Mouse (Mus musculus): ENCODE measurements around the gene Ifi203. TPM values are rescaled to one million over a fixed set of nuclear protein-coding genes. Genes with fewer than 3 reads are reported as not detected.
A peak's percentile ranks its signal among the peaks of the same experiment; 100 is the strongest.
"Not testable (repeated sequence)": the region's sequence is repeated elsewhere in the genome, so short reads cannot be mapped to it uniquely, and the experiment has no call there.

The Ifi203 gene
- 13.0 and 14.2 TPM in 2 replicates for polyA plus RNA-seq (2012; ENCODE audit: insufficient read depth, insufficient read length, missing spikeins)

- not testable (repeated sequence) for H3K4me1 ChIP-seq (ENCODE audit: control insufficient read depth, insufficient read depth, insufficient read length, low read length)
- Histone ChIP-seq H3K4me3 (ENCODE audit: insufficient read depth, low read depth, low read length) (peak within 1 kb of the TSS; percentile 61), H3K27ac (replicated peaks; ENCODE audit: low read depth, low read length) (peak within 1 kb of the TSS; percentile 71)
Measured at GRCm38 (mm10) chr1:173941924-173942779, at the start of gene Ifi203, which contains the start of gene Mndal. Gene Ifi203 (minus strand): TSS chr1:173942672. Gene Mndal (minus strand): TSS chr1:173942491.

GRCm38 (mm10) chr1:173982694-173983305, 40.3 kb upstream of the Ifi203 start, which contains the start of gene Ifi202b:
Gene Ifi202b (minus strand): TSS chr1:173982744.
- H3K4me1 ChIP-seq (ENCODE audit: control insufficient read depth, insufficient read depth, insufficient read length, low read length); H3K27ac ChIP-seq (replicated peaks; ENCODE audit: low read depth, low read length); H3K4me3 ChIP-seq (ENCODE audit: insufficient read depth, low read depth, low read length): not testable (repeated sequence)

- H3K4me1 ChIP-seq (ENCODE audit: control insufficient read depth, insufficient read depth, insufficient read length, low read length); H3K27ac ChIP-seq (replicated peaks; ENCODE audit: low read depth, low read length); H3K4me3 ChIP-seq (ENCODE audit: insufficient read depth, low read depth, low read length): not testable (repeated sequence)
Measured at GRCm38 (mm10) chr1:173981038-173981437, 38.6 kb upstream of the Ifi203 start.

GRCm38 (mm10) chr1:173977622-173978021, 35.1 kb upstream of the Ifi203 start:
- Histone ChIP-seq H3K27ac (replicated peaks; ENCODE audit: low read depth, low read length) (no peak overlapping the region), H3K4me3 (ENCODE audit: insufficient read depth, low read depth, low read length) (no peak overlapping the region), H3K4me1 (ENCODE audit: control insufficient read depth, insufficient read depth, insufficient read length, low read length) (no peaks in the 10 kb centered on the region)

- Histone ChIP-seq H3K4me1 (ENCODE audit: control insufficient read depth, insufficient read depth, insufficient read length, low read length) (no peaks in the 10 kb centered on the region), H3K4me3 (ENCODE audit: insufficient read depth, low read depth, low read length) (no peak overlapping the region), H3K27ac (replicated peaks; ENCODE audit: low read depth, low read length) (no peak overlapping the region)
Measured at GRCm38 (mm10) chr1:173973111-173973510, 30.6 kb upstream of the Ifi203 start.

GRCm38 (mm10) chr1:173961491-173961890, 19.0 kb upstream of the Ifi203 start:
- not testable (repeated sequence) for H3K4me1 ChIP-seq (ENCODE audit: control insufficient read depth, insufficient read depth, insufficient read length, low read length); H3K4me3 ChIP-seq (ENCODE audit: insufficient read depth, low read depth, low read length); H3K27ac ChIP-seq (replicated peaks; ENCODE audit: low read depth, low read length)

GRCm38 (mm10) chr1:173959998-173960397, 17.5 kb upstream of the Ifi203 start:
- not testable (repeated sequence) for H3K4me3 ChIP-seq (ENCODE audit: insufficient read depth, low read depth, low read length); H3K4me1 ChIP-seq (ENCODE audit: control insufficient read depth, insufficient read depth, insufficient read length, low read length); H3K27ac ChIP-seq (replicated peaks; ENCODE audit: low read depth, low read length)

- not testable (repeated sequence) for H3K4me3 ChIP-seq (ENCODE audit: insufficient read depth, low read depth, low read length); H3K27ac ChIP-seq (replicated peaks; ENCODE audit: low read depth, low read length); H3K4me1 ChIP-seq (ENCODE audit: control insufficient read depth, insufficient read depth, insufficient read length, low read length)
Measured at GRCm38 (mm10) chr1:173955839-173956527, 13.5 kb upstream of the Ifi203 start.

GRCm38 (mm10) chr1:173955071-173955796, 12.8 kb upstream of the Ifi203 start:
- H3K27ac ChIP-seq (replicated peaks; ENCODE audit: low read depth, low read length) = no peak overlapping the region
- H3K4me3 ChIP-seq (ENCODE audit: insufficient read depth, low read depth, low read length) = no peak overlapping the region
- H3K4me1 ChIP-seq (ENCODE audit: control insufficient read depth, insufficient read depth, insufficient read length, low read length) = no peaks in the 10 kb centered on the region

GRCm38 (mm10) chr1:173953563-173953962, 11.1 kb upstream of the Ifi203 start:
- Histone ChIP-seq H3K27ac (replicated peaks; ENCODE audit: low read depth, low read length) (no peak overlapping the region), H3K4me3 (ENCODE audit: insufficient read depth, low read depth, low read length) (no peak overlapping the region), H3K4me1 (ENCODE audit: control insufficient read depth, insufficient read depth, insufficient read length, low read length) (no peaks in the 10 kb centered on the region)

GRCm38 (mm10) chr1:173949044-173949443, 6.6 kb upstream of the Ifi203 start:
- not testable (repeated sequence) for H3K4me1 ChIP-seq (ENCODE audit: control insufficient read depth, insufficient read depth, insufficient read length, low read length); H3K4me3 ChIP-seq (ENCODE audit: insufficient read depth, low read depth, low read length)

GRCm38 (mm10) chr1:173942780-173943066, 251 bp upstream of the Ifi203 start:
- Histone ChIP-seq H3K4me3 (ENCODE audit: insufficient read depth, low read depth, low read length) (peak overlapping the region; percentile 23; the same call in 1 of the 2 replicates), H3K27ac (replicated peaks; ENCODE audit: low read depth, low read length) (peak overlapping the region; percentile 71)
- H3K4me1 ChIP-seq (ENCODE audit: control insufficient read depth, insufficient read depth, insufficient read length, low read length) = not testable (repeated sequence)

More at GRCm38 (mm10) chr1:173949044-173949443, 6.6 kb upstream of the Ifi203 start:
- not testable (repeated sequence) for H3K27ac ChIP-seq (replicated peaks; ENCODE audit: low read depth, low read length)

- not testable (repeated sequence) for H3K4me1 ChIP-seq (ENCODE audit: control insufficient read depth, insufficient read depth, insufficient read length, low read length)
- Histone ChIP-seq H3K4me3 (ENCODE audit: insufficient read depth, low read depth, low read length) (peak overlapping the region; percentile 61), H3K27ac (replicated peaks; ENCODE audit: low read depth, low read length) (peak overlapping the region; percentile 60; the same call in 1 of the 2 replicates)
Measured at GRCm38 (mm10) chr1:173941522-173941921, 950 bp downstream of the Ifi203 start.

- not testable (repeated sequence) for H3K4me3 ChIP-seq (ENCODE audit: insufficient read depth, low read depth, low read length); H3K27ac ChIP-seq (replicated peaks; ENCODE audit: low read depth, low read length); H3K4me1 ChIP-seq (ENCODE audit: control insufficient read depth, insufficient read depth, insufficient read length, low read length)
Measured at GRCm38 (mm10) chr1:173919279-173919678, 23.2 kb downstream of the Ifi203 start.

- Histone ChIP-seq H3K4me3 (ENCODE audit: insufficient read depth, low read depth, low read length) (no peak overlapping the region), H3K4me1 (ENCODE audit: control insufficient read depth, insufficient read depth, insufficient read length, low read length) (no peaks in the 10 kb centered on the region), H3K27ac (replicated peaks; ENCODE audit: low read depth, low read length) (no peak overlapping the region)
Measured at GRCm38 (mm10) chr1:173914559-173914958, 27.9 kb downstream of the Ifi203 start.

All from brown adipose tissue, adult 24 weeks (tissue).